Mouse (Mus musculus): Measurements from ENCODE around the gene Glb1. TPM values are rescaled to one million over a fixed set of nuclear protein-coding genes. Genes with fewer than 3 reads are reported as not detected.

Gene Glb1
- polyA plus RNA-seq, 1 experiment from 2014 or later = 51.7 TPM

DNA sequence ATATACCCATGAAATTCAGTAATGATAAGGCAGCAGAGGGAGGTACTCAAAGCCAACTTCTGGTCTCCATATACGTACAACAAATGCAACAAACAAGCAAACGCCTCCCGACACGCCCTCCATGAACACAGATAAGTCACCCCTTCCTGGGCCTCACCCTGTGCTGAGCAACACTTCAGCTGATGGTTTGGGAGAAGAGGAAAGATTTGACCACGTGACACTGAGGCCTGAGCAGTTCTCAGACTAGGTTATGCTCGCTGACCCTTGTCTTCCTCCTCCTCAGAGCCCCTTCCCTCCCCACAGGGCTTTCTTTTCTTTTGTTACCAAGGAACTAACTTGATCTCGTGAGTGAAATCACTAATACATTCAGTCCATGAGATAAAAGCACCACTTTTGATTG, 66.0 kb downstream of the Glb1 start:
- WGBS = 67% methylated on average over 7 of the region's 7 CpGs
- H3K9ac ChIP-seq (ENCODE audit: low read length) = no peak overlapping the region
- no peak for ATAC-seq (ENCODE audit: low read depth)

GRCm38 (mm10) chr9:114468217-114468616, 67.3 kb downstream of the Glb1 start:
- no peak overlapping the region for H3K4me2 ChIP-seq (ENCODE audit: low read depth, low read length)
- no peaks in the 10 kb centered on the region for H3K9me3 ChIP-seq (ENCODE audit: control insufficient read depth, low read length)
- no peak overlapping the region for H3K9ac ChIP-seq (ENCODE audit: low read length)
- peaks cover 9% of the 10 kb centered on the region for H3K36me3 ChIP-seq (ENCODE audit: control insufficient read depth, insufficient read depth, low read length)
- H3K27ac ChIP-seq (ENCODE audit: low read length) = no peak overlapping the region
- WGBS = 75% methylated on average over 5 of the region's 5 CpGs
- ATAC-seq (ENCODE audit: low read depth) = no peak
- H3K4me1 ChIP-seq (replicated peaks; ENCODE audit: control insufficient read depth, insufficient read depth, low read length) = no peaks in the 10 kb centered on the region
- H3K27me3 ChIP-seq (ENCODE audit: control insufficient read depth, insufficient read depth, low read depth, low read length) = no peaks in the 10 kb centered on the region
- no peak overlapping the region for H3K4me3 ChIP-seq (ENCODE audit: low read length)

More for the DNA sequence above, 66.0 kb downstream of the Glb1 start:
- Histone ChIP-seq H3K36me3 (ENCODE audit: control insufficient read depth, insufficient read depth, low read length) (peaks cover 9% of the 10 kb centered on the region), H3K4me2 (ENCODE audit: low read depth, low read length) (no peak overlapping the region), H3K4me3 (ENCODE audit: low read length) (no peak overlapping the region), H3K27ac (ENCODE audit: low read length) (no peak overlapping the region), H3K9me3 (ENCODE audit: control insufficient read depth, low read length) (no peaks in the 10 kb centered on the region), H3K4me1 (replicated peaks; ENCODE audit: control insufficient read depth, insufficient read depth, low read length) (no peaks in the 10 kb centered on the region), H3K27me3 (ENCODE audit: control insufficient read depth, insufficient read depth, low read depth, low read length) (no peaks in the 10 kb centered on the region)

- Histone ChIP-seq H3K4me2 (ENCODE audit: low read depth, low read length) (no peak overlapping the region), H3K27ac (ENCODE audit: low read length) (no peak overlapping the region), H3K9ac (ENCODE audit: low read length) (no peak overlapping the region), H3K4me1 (replicated peaks; ENCODE audit: control insufficient read depth, insufficient read depth, low read length) (no peaks in the 10 kb centered on the region), H3K9me3 (ENCODE audit: control insufficient read depth, low read length) (no peaks in the 10 kb centered on the region), H3K27me3 (ENCODE audit: control insufficient read depth, insufficient read depth, low read depth, low read length) (no peaks in the 10 kb centered on the region), H3K36me3 (ENCODE audit: control insufficient read depth, insufficient read depth, low read length) (peaks cover 9% of the 10 kb centered on the region), H3K4me3 (ENCODE audit: low read length) (no peak overlapping the region)
- WGBS = 96% methylated on average over 4 of the region's 4 CpGs
- no peak for ATAC-seq (ENCODE audit: low read depth)
These were observed 67.8 kb downstream of the Glb1 start for GRCm38 (mm10) chr9:114468701-114469100.

DNA sequence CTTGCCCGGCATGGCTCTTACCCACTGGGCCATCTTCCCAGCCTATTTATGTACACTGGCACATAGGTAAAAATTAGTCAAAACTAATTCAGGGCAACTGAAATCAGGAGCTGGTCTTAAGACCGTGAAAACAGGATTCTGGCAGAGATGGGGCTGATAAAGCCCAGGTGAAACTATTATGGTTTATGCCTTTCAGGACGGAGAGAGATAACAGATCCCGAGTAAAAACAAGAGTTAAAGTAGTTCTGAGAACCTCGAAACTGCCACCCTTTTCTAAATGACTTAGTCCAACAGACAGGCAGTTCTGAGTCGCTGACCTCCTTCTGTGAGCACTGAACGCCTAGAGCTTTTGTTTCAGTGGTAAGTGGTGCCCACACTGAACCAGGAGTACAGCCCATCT, 71.0 kb downstream of the Glb1 start:
- Histone ChIP-seq H3K27me3 (ENCODE audit: control insufficient read depth, insufficient read depth, low read depth, low read length) (no peaks in the 10 kb centered on the region), H3K9ac (ENCODE audit: low read length) (no peak overlapping the region), H3K4me1 (replicated peaks; ENCODE audit: control insufficient read depth, insufficient read depth, low read length) (no peaks in the 10 kb centered on the region), H3K27ac (ENCODE audit: low read length) (no peak overlapping the region), H3K4me3 (ENCODE audit: low read length) (no peak overlapping the region), H3K36me3 (ENCODE audit: control insufficient read depth, insufficient read depth, low read length) (peaks cover 4% of the 10 kb centered on the region; the same call in 1 of the 2 replicates), H3K9me3 (ENCODE audit: control insufficient read depth, low read length) (no peaks in the 10 kb centered on the region), H3K4me2 (ENCODE audit: low read depth, low read length) (no peak overlapping the region)
- ATAC-seq (ENCODE audit: low read depth) = no peak
- WGBS = 71% methylated on average over 7 of the region's 7 CpGs

DNA sequence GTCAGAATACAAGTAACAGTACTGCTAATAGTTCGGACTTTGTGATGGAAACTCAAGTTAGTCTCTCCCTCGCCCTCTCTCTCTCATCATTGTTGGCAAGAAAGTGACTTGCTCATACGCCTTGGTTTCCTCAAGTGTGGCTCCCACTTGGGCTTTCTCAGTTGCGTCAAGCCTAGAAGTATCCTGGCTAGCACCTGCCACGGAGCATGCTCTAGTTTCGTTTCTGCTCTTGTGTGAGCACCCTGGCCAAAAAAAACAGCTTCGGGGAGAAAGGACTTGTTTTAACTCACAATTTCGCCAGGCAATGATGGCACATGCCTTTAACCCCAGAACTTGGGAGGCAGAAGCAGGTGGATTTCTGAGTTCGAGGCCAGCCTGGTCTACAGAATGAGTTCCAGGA, 76.1 kb downstream of the Glb1 start:
- H3K4me2 ChIP-seq (ENCODE audit: low read depth, low read length) = no peak overlapping the region
- no peaks in the 10 kb centered on the region for H3K27me3 ChIP-seq (ENCODE audit: control insufficient read depth, insufficient read depth, low read depth, low read length)
- no peak overlapping the region for H3K9ac ChIP-seq (ENCODE audit: low read length)
- H3K4me1 ChIP-seq (replicated peaks; ENCODE audit: control insufficient read depth, insufficient read depth, low read length) = no peaks in the 10 kb centered on the region
- no peak for ATAC-seq (ENCODE audit: low read depth)
- no peak overlapping the region for H3K4me3 ChIP-seq (ENCODE audit: low read length)
- no peaks in the 10 kb centered on the region for H3K9me3 ChIP-seq (ENCODE audit: control insufficient read depth, low read length)
- no peak overlapping the region for H3K27ac ChIP-seq (ENCODE audit: low read length)
- H3K36me3 ChIP-seq (ENCODE audit: control insufficient read depth, insufficient read depth, low read length) = no peaks in the 10 kb centered on the region
- WGBS = 93% methylated on average over 9 of the region's 9 CpGs

DNA sequence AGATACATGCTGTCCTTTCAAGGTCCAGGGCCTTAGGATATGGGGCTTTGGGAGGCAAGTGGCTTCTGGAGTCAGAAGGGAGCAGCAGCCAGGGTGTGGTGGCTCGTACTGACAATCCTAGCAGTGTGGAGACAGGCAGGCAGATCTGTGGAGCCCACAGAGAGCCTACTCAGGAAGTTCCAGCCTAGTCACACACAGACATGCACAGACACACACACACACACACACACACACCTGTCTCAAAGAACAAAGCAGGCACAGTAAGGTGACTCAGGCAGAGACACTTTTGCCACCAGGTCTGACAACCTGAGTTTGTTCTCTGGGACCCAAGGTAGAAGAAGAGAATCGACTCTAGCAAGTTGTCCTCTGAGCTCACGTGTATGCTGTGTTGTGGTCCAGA, 80.1 kb downstream of the Glb1 start:
- Histone ChIP-seq H3K9ac (ENCODE audit: low read length) (no peak overlapping the region), H3K27me3 (ENCODE audit: control insufficient read depth, insufficient read depth, low read depth, low read length) (no peaks in the 10 kb centered on the region), H3K9me3 (ENCODE audit: control insufficient read depth, low read length) (no peaks in the 10 kb centered on the region), H3K4me1 (replicated peaks; ENCODE audit: control insufficient read depth, insufficient read depth, low read length) (no peaks in the 10 kb centered on the region; the same call in 1 of the 2 replicates), H3K4me3 (ENCODE audit: low read length) (no peak overlapping the region), H3K36me3 (ENCODE audit: control insufficient read depth, insufficient read depth, low read length) (no peaks in the 10 kb centered on the region), H3K4me2 (ENCODE audit: low read depth, low read length) (no peak overlapping the region), H3K27ac (ENCODE audit: low read length) (no peak overlapping the region)
- WGBS = 79% methylated on average over 3 of the region's 3 CpGs
- no peak for ATAC-seq (ENCODE audit: low read depth)

GRCm38 (mm10) chr9:114484771-114485170, 83.9 kb downstream of the Glb1 start:
- Histone ChIP-seq H3K4me1 (replicated peaks; ENCODE audit: control insufficient read depth, insufficient read depth, low read length) (no peaks in the 10 kb centered on the region; the same call in 1 of the 2 replicates), H3K9me3 (ENCODE audit: control insufficient read depth, low read length) (no peaks in the 10 kb centered on the region), H3K27ac (ENCODE audit: low read length) (no peak overlapping the region), H3K4me2 (ENCODE audit: low read depth, low read length) (no peak overlapping the region), H3K36me3 (ENCODE audit: control insufficient read depth, insufficient read depth, low read length) (no peaks in the 10 kb centered on the region), H3K27me3 (ENCODE audit: control insufficient read depth, insufficient read depth, low read depth, low read length) (no peaks in the 10 kb centered on the region), H3K4me3 (ENCODE audit: low read length) (no peak overlapping the region), H3K9ac (ENCODE audit: low read length) (no peak overlapping the region)
- ATAC-seq (ENCODE audit: low read depth) = no peak
- 62% methylated on average over 5 of the region's 5 CpGs for whole genome bisulfite sequencing

- Histone ChIP-seq H3K27me3 (ENCODE audit: control insufficient read depth, insufficient read depth, low read depth, low read length) (no peaks in the 10 kb centered on the region), H3K9ac (ENCODE audit: low read length) (no peak overlapping the region), H3K4me3 (ENCODE audit: low read length) (no peak overlapping the region), H3K36me3 (ENCODE audit: control insufficient read depth, insufficient read depth, low read length) (no peaks in the 10 kb centered on the region), H3K4me2 (ENCODE audit: low read depth, low read length) (no peak overlapping the region), H3K27ac (ENCODE audit: low read length) (no peak overlapping the region), H3K4me1 (replicated peaks; ENCODE audit: control insufficient read depth, insufficient read depth, low read length) (no peaks in the 10 kb centered on the region; the same call in 1 of the 2 replicates), H3K9me3 (ENCODE audit: control insufficient read depth, low read length) (no peaks in the 10 kb centered on the region)
- ATAC-seq (ENCODE audit: low read depth) = no peak
- WGBS = 64% methylated on average over 4 of the region's 4 CpGs
These were observed 85.9 kb downstream of the Glb1 start for GRCm38 (mm10) chr9:114486808-114487207.

- WGBS = 75% methylated on average over 23 of the region's 23 CpGs
- H3K4me2 ChIP-seq (ENCODE audit: low read depth, low read length) = no peak overlapping the region
- no peak overlapping the region for H3K9ac ChIP-seq (ENCODE audit: low read length)
- no peaks in the 10 kb centered on the region for H3K27me3 ChIP-seq (ENCODE audit: control insufficient read depth, insufficient read depth, low read depth, low read length)
- H3K4me1 ChIP-seq (replicated peaks; ENCODE audit: control insufficient read depth, insufficient read depth, low read length) = no peaks in the 10 kb centered on the region; the same call in 1 of the 2 replicates
- no peaks in the 10 kb centered on the region for H3K9me3 ChIP-seq (ENCODE audit: control insufficient read depth, low read length)
- no peak overlapping the region for H3K4me3 ChIP-seq (ENCODE audit: low read length)
- H3K36me3 ChIP-seq (ENCODE audit: control insufficient read depth, insufficient read depth, low read length) = no peaks in the 10 kb centered on the region
- no peak for ATAC-seq (ENCODE audit: low read depth)
- no peak overlapping the region for H3K27ac ChIP-seq (ENCODE audit: low read length)
These were observed 86.8 kb downstream of the Glb1 start for GRCm38 (mm10) chr9:114487481-114488258.
